Mouse (Mus musculus) neural tube, embryonic 15.5 days (tissue): ENCODE measurements around the gene Pitx2. TPM values are rescaled to one million over a fixed set of nuclear protein-coding genes. Genes with fewer than 3 reads are reported as not detected.

Source experiments
- ATAC-seq: fragments of 200-750 bp; cut with Nextera tagmentation; 2 replicates; pipeline ENCODE4 v1.8.0; 2017; ENCODE audit warnings: mild to moderate bottlenecking, moderate TSS enrichment, moderate library complexity; ENCODE audit not compliant: low FRiP score
- H3K27ac ChIP-seq: fragments of 300-500 bp; sonication (generic); replicated peaks from 2 replicates; pipeline ENCODE4 v1.5.1; 2015; ENCODE audit warnings: mild to moderate bottlenecking, inconsistent platforms
- H3K27me3 ChIP-seq: fragments of 300-500 bp; sonication (generic); replicated peaks from 2 replicates; pipeline ENCODE4 v1.6.1; 2015; ENCODE audit warnings: inconsistent platforms
- H3K36me3 ChIP-seq: fragments of 300-500 bp; sonication (generic); 2 replicates; pipeline ENCODE4 v1.6.1; 2015; ENCODE audit warnings: inconsistent platforms
- H3K4me1 ChIP-seq: fragments of 300-500 bp; sonication (generic); 2 replicates; pipeline ENCODE4 v1.6.1; 2015; ENCODE audit warnings: inconsistent platforms
- H3K4me2 ChIP-seq: fragments of 300-500 bp; sonication (generic); 2 replicates; pipeline ENCODE4 v1.6.1; 2015; ENCODE audit warnings: inconsistent platforms, mild to moderate bottlenecking, moderate library complexity
- H3K4me3 ChIP-seq: fragments of 300-500 bp; sonication (generic); replicated peaks from 2 replicates; pipeline ENCODE4 v1.5.1; 2015; ENCODE audit warnings: mild to moderate bottlenecking, inconsistent platforms
- H3K9ac ChIP-seq: fragments of 300-500 bp; sonication (generic); replicated peaks from 2 replicates; pipeline ENCODE4 v1.6.1; 2015; ENCODE audit warnings: mild to moderate bottlenecking, inconsistent platforms
- H3K9me3 ChIP-seq: fragments of 300-500 bp; sonication (generic); replicated peaks from 2 replicates; pipeline ENCODE4 v1.6.1; 2016; ENCODE audit warnings: inconsistent platforms
- WGBS: fragments of 180-500 bp; shearing (Covaris S2); methylation state at CpG from one replicate; pipeline ENCODE4 v1.1.7; 2015; ENCODE audit warnings: mixed read lengths; 5-methylcytosine and 5-hydroxymethylcytosine counted together
- polyA plus RNA-seq: library from polyadenylated mRNA; unstranded; fragments of >200 nt; fragmentation: Nextera tagmentation; extraction: Ambion mirVana; gene quantifications from 2 replicates; pipeline ENCODE4 v1.2.1, GENCODE M21; 2015

Pitx2 gene
- polyA plus RNA-seq, 1 experiment from 2014 or later = 5.2 TPM

- peak; percentile 62 for ATAC-seq
- H3K4me3 ChIP-seq = peak overlapping the region; percentile 40
- H3K27me3 ChIP-seq = peaks cover 86% of the 10 kb centered on the region
Observed at GRCm38 (mm10) chr3:129213633-129214145, 14.0 kb downstream of the Pitx2 start.

DNA sequence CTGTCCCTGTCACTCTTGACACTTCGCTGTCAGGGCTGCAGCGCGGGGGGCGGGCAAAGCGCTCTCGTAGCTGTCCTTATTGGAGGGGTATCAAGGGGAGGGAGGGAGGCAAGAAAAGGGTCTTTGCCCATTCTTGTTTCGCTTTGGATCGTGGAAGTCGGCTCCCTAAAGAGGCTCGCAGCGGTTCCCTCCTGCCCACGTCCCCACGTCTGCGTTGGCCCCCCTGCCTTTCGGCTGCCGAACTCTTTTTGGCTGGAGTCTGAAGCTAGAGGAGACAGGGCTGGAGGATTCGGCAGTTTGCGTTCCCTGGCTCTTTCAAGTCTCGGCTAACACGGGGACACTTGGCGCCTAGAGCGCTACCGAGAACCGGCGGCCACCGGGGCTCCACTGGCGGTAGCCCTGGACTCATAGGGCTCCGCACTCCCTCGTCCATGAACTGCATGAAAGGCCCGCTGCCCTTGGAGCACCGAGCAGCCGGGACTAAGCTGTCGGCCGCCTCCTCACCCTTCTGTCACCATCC is 14.5 kb downstream of the Pitx2 start:
- peaks cover 20% of the 10 kb centered on the region for H3K4me1 ChIP-seq
- no peak for ATAC-seq
- H3K4me3 ChIP-seq = peak overlapping the region; percentile 40
- peaks cover 84% of the 10 kb centered on the region for H3K27me3 ChIP-seq
- H3K9me3 ChIP-seq = no peaks in the 10 kb centered on the region
- under 1% methylated on average over 33 of the region's 34 CpGs for WGBS
- no peaks in the 10 kb centered on the region for H3K36me3 ChIP-seq
- H3K27ac ChIP-seq = no peak overlapping the region
- H3K4me2 ChIP-seq = peak overlapping the region; percentile 64
- no peak overlapping the region for H3K9ac ChIP-seq

More at GRCm38 (mm10) chr3:129213633-129214145, 14.0 kb downstream of the Pitx2 start:
- Histone ChIP-seq H3K9ac (no peak overlapping the region), H3K36me3 (no peaks in the 10 kb centered on the region), H3K9me3 (no peaks in the 10 kb centered on the region), H3K4me1 (peaks cover 20% of the 10 kb centered on the region), H3K4me2 (peak overlapping the region; percentile 64), H3K27ac (no peak overlapping the region)
- WGBS = under 1% methylated on average over 39 of the region's 39 CpGs

DNA sequence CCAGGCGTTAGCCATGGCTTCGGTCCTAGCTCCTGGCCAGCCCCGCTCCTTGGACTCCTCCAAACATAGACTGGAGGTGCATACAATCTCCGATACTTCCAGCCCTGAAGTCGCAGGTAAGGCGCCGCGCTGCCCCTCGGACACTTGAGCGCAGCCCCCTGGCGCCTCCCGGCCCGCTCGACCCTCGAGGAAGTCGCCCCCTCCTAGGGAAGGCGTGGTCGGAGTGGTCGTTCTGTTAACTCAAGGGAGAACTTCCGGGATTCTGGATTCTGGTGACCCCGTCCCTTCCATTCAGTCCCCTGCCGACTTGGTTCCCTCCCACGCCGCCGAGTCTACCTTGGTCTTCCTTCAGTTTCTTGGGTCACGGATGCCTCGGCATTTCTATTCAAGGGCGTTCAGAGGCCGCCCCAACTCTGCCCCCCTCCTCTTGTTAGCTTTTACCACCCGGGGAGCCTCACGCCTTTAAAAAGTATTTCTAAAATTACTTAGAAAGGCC is 15.0 kb downstream of the Pitx2 start:
- ATAC-seq = no peak
- H3K36me3 ChIP-seq = no peaks in the 10 kb centered on the region
- H3K4me3 ChIP-seq = peak overlapping the region; percentile 40
- peaks cover 20% of the 10 kb centered on the region for H3K4me1 ChIP-seq
- no peak overlapping the region for H3K27ac ChIP-seq
- no peak overlapping the region for H3K9ac ChIP-seq
- no peaks in the 10 kb centered on the region for H3K9me3 ChIP-seq
- peaks cover 82% of the 10 kb centered on the region for H3K27me3 ChIP-seq
- peak overlapping the region; percentile 64 for H3K4me2 ChIP-seq
- WGBS = 2% methylated on average over 31 of the region's 31 CpGs

DNA sequence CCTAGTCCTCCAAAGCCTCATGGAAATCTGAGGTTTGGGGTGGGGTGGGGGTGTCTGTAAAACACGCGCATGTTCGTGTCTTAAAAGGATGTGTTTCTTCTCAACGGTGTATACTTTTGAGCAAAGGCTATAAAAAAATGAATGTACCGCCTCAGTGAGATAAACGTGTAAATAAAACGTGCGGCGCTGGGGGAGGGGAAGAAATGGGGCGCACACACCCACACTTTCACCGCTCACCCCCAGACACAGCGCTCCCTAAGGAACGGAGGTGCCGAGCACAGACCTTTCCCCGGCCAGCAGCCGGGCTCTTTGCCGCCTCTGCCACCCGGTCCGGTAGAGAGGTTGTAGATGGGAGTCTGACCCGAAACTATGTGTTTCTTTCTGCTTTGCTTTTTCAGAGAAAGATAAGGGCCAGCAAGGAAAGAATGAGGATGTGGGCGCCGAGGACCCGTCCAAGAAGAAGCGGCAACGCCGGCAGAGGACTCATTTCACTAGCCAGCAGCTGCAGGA is 15.6 kb downstream of the Pitx2 start:
- Histone ChIP-seq H3K27ac (no peak overlapping the region), H3K9me3 (no peaks in the 10 kb centered on the region), H3K9ac (no peak overlapping the region), H3K27me3 (peaks cover 82% of the 10 kb centered on the region), H3K36me3 (no peaks in the 10 kb centered on the region), H3K4me1 (peaks cover 20% of the 10 kb centered on the region), H3K4me3 (no peak overlapping the region), H3K4me2 (no peak overlapping the region)
- under 1% methylated on average over 26 of the region's 26 CpGs for WGBS
- ATAC-seq = no peak

GRCm38 (mm10) chr3:129215751-129216331 is 16.2 kb downstream of the Pitx2 start:
- no peak overlapping the region for H3K9ac ChIP-seq
- no peak overlapping the region for H3K27ac ChIP-seq
- no peak overlapping the region for H3K4me3 ChIP-seq
- H3K4me1 ChIP-seq = peaks cover 20% of the 10 kb centered on the region
- no peak for ATAC-seq
- no peaks in the 10 kb centered on the region for H3K9me3 ChIP-seq
- H3K36me3 ChIP-seq = no peaks in the 10 kb centered on the region
- no peak overlapping the region for H3K4me2 ChIP-seq
- 1% methylated on average over 35 of the region's 35 CpGs for WGBS
- H3K27me3 ChIP-seq = peaks cover 81% of the 10 kb centered on the region

DNA sequence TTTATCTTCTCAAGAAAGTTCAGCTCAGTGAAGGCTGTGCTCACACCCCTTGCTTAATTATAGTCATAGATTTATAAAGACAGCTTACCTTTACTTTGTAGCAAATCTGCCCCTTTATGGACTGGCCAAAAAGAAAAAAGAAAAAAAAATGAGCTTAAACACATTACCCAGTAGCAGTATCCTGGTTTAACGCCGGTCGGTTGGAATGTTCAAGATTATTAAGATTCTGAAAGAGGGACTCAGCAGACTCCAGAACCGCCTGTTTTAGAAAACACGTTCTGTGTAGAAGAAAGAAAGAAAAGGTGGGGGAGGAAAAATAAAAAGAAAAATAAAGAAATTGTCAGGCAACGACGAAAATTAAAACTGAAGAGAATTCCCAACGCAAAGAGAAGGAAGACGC is 16.8 kb downstream of the Pitx2 start:
- Histone ChIP-seq H3K9ac (no peak overlapping the region), H3K36me3 (no peaks in the 10 kb centered on the region), H3K27ac (no peak overlapping the region), H3K9me3 (no peaks in the 10 kb centered on the region), H3K27me3 (peaks cover 82% of the 10 kb centered on the region), H3K4me1 (peaks cover 20% of the 10 kb centered on the region), H3K4me2 (no peak overlapping the region), H3K4me3 (no peak overlapping the region)
- ATAC-seq = no peak
- WGBS = 1% methylated on average over 9 of the region's 9 CpGs

DNA sequence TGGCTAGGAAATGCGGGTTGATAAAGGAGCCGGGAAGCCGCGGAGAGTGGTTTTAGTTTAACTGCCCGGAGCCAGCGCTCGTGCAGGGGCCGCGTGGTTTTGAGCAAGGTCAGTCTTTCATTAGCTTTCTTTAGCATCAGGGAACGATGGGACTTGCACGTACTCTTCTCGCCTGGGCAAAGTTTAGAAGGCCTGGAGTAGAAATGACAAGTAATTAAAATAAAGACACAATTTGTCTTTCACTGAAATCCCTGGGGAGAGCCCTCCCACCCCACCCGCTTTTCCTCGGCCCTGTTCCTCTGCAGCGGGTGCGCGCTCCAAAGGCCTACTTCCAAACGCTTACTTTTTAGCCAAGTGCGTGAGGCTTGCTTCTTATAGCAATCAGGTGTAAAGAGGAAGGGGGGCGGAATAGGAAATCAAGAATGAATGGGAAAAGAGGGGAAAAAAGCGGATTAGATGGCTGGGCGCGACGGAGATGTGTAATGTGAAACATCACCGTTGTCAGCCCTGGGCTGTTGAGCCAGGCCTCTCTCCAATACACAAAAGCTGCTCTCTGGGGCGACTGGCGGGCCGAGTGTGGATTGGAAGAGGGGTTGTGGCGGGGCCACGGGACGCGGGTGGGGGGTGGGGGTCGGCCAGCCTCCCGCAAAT is 17.4 kb downstream of the Pitx2 start:
- Histone ChIP-seq H3K27me3 (peaks cover 81% of the 10 kb centered on the region), H3K4me2 (no peak overlapping the region), H3K4me3 (no peak overlapping the region), H3K4me1 (peaks cover 20% of the 10 kb centered on the region), H3K9me3 (no peaks in the 10 kb centered on the region), H3K36me3 (no peaks in the 10 kb centered on the region), H3K27ac (no peak overlapping the region), H3K9ac (no peak overlapping the region)
- 1% methylated on average over 34 of the region's 34 CpGs for WGBS
- no peak for ATAC-seq

GRCm38 (mm10) chr3:129217862-129218370 is 18.2 kb downstream of the Pitx2 start:
- Histone ChIP-seq H3K4me3 (no peak overlapping the region), H3K9ac (no peak overlapping the region), H3K9me3 (no peaks in the 10 kb centered on the region), H3K4me2 (no peak overlapping the region), H3K4me1 (peaks cover 20% of the 10 kb centered on the region), H3K36me3 (no peaks in the 10 kb centered on the region), H3K27ac (no peak overlapping the region), H3K27me3 (peaks cover 74% of the 10 kb centered on the region)
- 2% methylated on average over 12 of the region's 12 CpGs for WGBS
- ATAC-seq = no peak

DNA sequence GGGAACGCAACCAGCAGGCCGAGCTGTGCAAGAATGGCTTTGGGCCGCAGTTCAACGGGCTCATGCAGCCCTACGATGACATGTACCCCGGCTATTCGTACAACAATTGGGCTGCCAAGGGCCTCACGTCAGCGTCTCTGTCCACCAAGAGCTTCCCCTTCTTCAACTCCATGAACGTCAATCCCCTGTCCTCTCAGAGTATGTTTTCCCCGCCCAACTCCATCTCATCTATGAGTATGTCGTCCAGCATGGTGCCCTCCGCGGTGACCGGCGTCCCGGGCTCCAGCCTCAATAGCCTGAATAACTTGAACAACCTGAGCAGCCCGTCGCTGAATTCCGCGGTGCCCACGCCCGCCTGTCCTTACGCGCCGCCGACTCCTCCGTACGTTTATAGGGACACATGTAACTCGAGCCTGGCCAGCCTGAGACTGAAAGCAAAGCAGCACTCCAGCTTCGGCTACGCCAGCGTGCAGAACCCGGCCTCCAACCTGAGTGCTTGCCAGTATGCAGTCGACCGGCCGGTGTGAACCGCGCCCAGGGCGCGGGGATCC is 18.8 kb downstream of the Pitx2 start:
- H3K4me1 ChIP-seq = peaks cover 19% of the 10 kb centered on the region
- WGBS = 5% methylated on average over 41 of the region's 41 CpGs
- no peak overlapping the region for H3K27ac ChIP-seq
- no peak for ATAC-seq
- no peak overlapping the region for H3K9ac ChIP-seq
- peaks cover 73% of the 10 kb centered on the region for H3K27me3 ChIP-seq
- H3K4me2 ChIP-seq = no peak overlapping the region
- H3K36me3 ChIP-seq = no peaks in the 10 kb centered on the region
- H3K4me3 ChIP-seq = no peak overlapping the region
- no peaks in the 10 kb centered on the region for H3K9me3 ChIP-seq

DNA sequence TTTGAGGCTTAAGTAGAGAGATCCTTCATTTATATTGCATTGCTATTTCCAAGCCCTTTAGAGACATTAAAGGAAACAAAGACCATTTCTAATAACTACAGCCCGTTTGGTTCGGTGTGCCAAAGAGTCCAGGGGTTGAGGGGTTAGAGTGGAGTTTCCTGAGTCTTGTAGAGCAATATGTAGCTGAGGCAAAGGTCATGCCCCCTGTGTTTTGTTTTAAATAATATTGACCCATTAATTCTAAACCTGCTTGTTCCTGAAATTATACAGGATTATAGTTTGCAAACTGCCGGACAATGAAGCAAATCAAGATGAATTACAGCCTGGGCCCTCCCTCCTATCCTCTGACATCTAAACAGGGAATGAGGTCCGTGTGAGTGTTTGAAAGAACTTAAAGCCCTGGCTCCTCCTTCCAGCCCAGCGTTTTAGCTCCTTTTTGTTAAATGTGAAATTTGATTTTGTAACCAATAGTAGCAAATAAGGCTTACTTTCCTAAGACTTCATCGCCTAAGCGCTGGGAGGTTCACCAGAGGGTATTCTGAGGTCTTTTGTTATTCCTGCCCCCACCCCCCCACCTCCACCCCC is 20.5 kb downstream of the Pitx2 start:
- ATAC-seq = no peak
- Histone ChIP-seq H3K4me3 (no peak overlapping the region), H3K27me3 (peaks cover 80% of the 10 kb centered on the region), H3K4me1 (peaks cover 14% of the 10 kb centered on the region), H3K9ac (no peak overlapping the region), H3K27ac (no peak overlapping the region), H3K9me3 (no peaks in the 10 kb centered on the region), H3K36me3 (no peaks in the 10 kb centered on the region), H3K4me2 (no peak overlapping the region)
- WGBS = 2% methylated on average over 7 of the region's 7 CpGs

DNA sequence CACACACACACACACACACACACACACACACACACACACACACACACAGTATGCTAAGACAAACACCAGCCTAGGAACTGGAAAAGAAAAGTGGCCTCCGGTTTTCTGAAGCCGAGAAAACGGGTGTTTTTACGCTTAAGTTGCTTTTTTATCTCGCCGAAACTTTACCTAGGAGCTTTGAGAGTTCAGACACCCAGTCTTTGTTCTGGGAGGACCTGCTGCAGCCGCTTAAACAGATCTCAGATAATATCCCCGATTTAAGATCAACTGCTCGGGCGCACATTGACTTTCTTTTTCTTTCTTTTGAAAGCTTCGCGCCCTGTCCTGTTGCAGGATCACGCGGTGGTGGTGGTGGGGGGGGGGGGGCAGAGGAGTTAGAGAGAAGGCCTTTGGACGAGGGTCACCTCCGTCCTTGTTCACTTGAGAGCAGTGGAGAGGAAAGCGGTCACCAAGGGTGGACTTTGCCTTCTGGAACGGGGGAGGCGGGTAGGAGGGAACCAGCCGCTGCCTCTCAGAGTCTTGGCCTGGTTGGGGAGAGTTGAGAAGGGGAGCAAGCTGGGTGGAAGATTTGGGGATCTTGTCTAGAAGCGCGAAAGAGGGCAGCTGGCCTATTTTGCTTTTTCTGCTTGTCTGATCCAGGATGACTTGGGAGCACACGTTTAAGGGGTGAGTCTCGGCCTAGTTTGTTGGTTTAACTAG is 21.2 kb downstream of the Pitx2 start:
- Histone ChIP-seq H3K4me1 (peaks cover 11% of the 10 kb centered on the region), H3K27me3 (peaks cover 83% of the 10 kb centered on the region), H3K4me2 (no peak overlapping the region), H3K27ac (no peak overlapping the region), H3K9ac (no peak overlapping the region), H3K9me3 (no peaks in the 10 kb centered on the region), H3K4me3 (no peak overlapping the region), H3K36me3 (no peaks in the 10 kb centered on the region)
- WGBS = 2% methylated on average over 24 of the region's 24 CpGs
- ATAC-seq = no peak
